Mouse (Mus musculus): ENCODE measurements around the gene Slamf9. TPM values are rescaled to one million over a fixed set of nuclear protein-coding genes. Genes with fewer than 3 reads are reported as not detected.
A peak's percentile ranks its signal among the peaks of the same experiment; 100 is the strongest.

Gene Slamf9
- polyA plus RNA-seq, 1 experiment from 2014 or later: 0.47 TPM

- Histone ChIP-seq H3K36me3 (peaks cover 18% of the 10 kb centered on the region), H3K27ac (peak overlapping the region; percentile 47; the same call in 1 of the 2 replicates)
Observed at GRCm38 (mm10) chr1:172507001-172507400, 31.8 kb downstream of the Slamf9 start.

GRCm38 (mm10) chr1:172507701-172508100 lies 32.5 kb downstream of the Slamf9 start:
- no peaks in the 10 kb centered on the region for H3K27me3 ChIP-seq
- peaks cover 18% of the 10 kb centered on the region for H3K36me3 ChIP-seq
- no peak overlapping the region for H3K9ac ChIP-seq
- H3K4me1 ChIP-seq: peaks cover 41% of the 10 kb centered on the region
- H3K27ac ChIP-seq: 0 out of 2 replicates have a peak overlapping the region, but pooled peaks have one; percentile 47
- H3K4me2 ChIP-seq: no peak overlapping the region
- H3K4me3 ChIP-seq: no peak overlapping the region
- no peaks in the 10 kb centered on the region for H3K9me3 ChIP-seq
- WGBS: 80% methylated on average over 3 of the region's 3 CpGs
- no peak for ATAC-seq (ENCODE audit: insufficient number of reproducible peaks, low FRiP score, low TSS enrichment, low read depth)

More at GRCm38 (mm10) chr1:172507001-172507400, 31.8 kb downstream of the Slamf9 start:
- Histone ChIP-seq H3K9ac (no peak overlapping the region), H3K4me3 (no peak overlapping the region), H3K4me2 (no peak overlapping the region), H3K9me3 (no peaks in the 10 kb centered on the region), H3K4me1 (peaks cover 48% of the 10 kb centered on the region), H3K27me3 (no peaks in the 10 kb centered on the region)
- ATAC-seq (ENCODE audit: insufficient number of reproducible peaks, low FRiP score, low TSS enrichment, low read depth): peak; percentile 18; the same call in 1 of the 2 replicates
- WGBS: 34% methylated on average over 5 of the region's 5 CpGs

DNA sequence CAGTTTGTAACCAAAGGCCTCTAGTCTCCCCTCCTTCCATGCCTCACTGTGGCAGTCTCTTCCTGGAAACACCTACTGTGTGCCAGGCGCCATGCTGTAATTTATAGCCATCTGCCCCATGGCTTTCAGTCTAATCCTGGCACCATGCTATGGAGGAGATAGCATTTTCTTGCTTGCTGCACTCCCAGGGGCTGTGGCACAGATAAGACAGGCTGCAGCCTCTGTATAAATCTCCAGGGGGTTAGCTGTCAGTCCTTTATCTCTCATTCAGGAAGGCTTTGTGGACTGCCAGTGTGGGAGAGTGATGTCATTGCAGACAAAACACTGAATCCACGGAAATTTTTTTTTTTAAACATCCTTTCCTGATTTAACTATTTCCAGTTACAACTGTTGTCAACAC lies 33.0 kb downstream of the Slamf9 start:
- no peak for ATAC-seq (ENCODE audit: insufficient number of reproducible peaks, low FRiP score, low TSS enrichment, low read depth)
- WGBS: 53% methylated on average over 2 of the region's 2 CpGs
- H3K9ac ChIP-seq: no peak overlapping the region
- no peak overlapping the region for H3K4me3 ChIP-seq
- no peak overlapping the region for H3K27ac ChIP-seq
- no peaks in the 10 kb centered on the region for H3K9me3 ChIP-seq
- H3K4me2 ChIP-seq: no peak overlapping the region
- peaks cover 18% of the 10 kb centered on the region for H3K36me3 ChIP-seq
- peaks cover 40% of the 10 kb centered on the region for H3K4me1 ChIP-seq
- H3K27me3 ChIP-seq: no peaks in the 10 kb centered on the region

DNA sequence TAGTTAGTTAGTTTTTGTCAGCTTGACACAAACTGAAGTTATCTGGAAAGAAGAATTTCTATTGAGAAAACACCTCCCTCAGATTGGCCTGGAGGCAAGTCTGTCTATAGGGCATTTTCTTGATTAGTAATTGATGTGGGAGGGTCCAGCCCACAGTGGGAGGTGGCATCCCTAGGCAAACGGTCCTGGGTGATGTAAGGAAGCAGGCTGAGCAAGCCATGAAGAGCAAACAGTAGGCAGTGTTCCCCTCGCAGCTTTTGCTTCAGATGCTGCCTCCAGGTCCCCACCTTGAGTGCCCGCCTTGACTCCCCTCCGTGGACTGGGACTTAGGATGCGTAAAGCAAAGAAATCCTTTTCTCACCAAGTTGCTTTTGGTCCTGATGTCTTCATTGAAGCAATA lies 34.1 kb downstream of the Slamf9 start:
- Histone ChIP-seq H3K27ac (no peak overlapping the region), H3K36me3 (peaks cover 18% of the 10 kb centered on the region)
- no peak for ATAC-seq (ENCODE audit: insufficient number of reproducible peaks, low FRiP score, low TSS enrichment, low read depth)

DNA sequence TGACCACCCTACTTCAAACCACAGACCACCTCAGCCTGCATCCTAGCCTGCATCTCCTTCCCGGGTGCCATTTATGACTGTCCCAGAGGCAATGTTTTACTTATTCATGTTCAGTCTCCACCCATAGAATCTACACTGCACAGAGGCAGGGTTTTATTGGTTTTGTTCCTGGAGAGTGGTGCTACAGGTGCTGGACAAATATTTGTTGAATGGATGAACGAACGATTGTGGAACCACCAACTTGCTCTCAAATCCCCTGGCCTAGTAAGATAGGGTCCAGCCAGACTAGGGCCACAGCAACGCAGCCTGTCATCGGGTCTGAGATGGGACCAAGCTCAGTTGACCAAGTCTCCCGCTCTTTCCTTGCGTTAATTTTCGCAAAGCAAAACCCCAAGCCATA lies 34.8 kb downstream of the Slamf9 start:
- H3K4me3 ChIP-seq: no peak overlapping the region
- 32% methylated on average over 8 of the region's 8 CpGs for WGBS
- no peak for ATAC-seq (ENCODE audit: insufficient number of reproducible peaks, low FRiP score, low TSS enrichment, low read depth)
- no peak overlapping the region for H3K4me2 ChIP-seq
- no peak overlapping the region for H3K27ac ChIP-seq
- no peak overlapping the region for H3K9ac ChIP-seq
- H3K4me1 ChIP-seq: peaks cover 33% of the 10 kb centered on the region
- peaks cover 15% of the 10 kb centered on the region for H3K36me3 ChIP-seq
- H3K27me3 ChIP-seq: no peaks in the 10 kb centered on the region
- no peaks in the 10 kb centered on the region for H3K9me3 ChIP-seq

More for the DNA sequence above, 34.1 kb downstream of the Slamf9 start:
- no peak overlapping the region for H3K9ac ChIP-seq
- 82% methylated on average over 5 of the region's 5 CpGs for WGBS
- peaks cover 40% of the 10 kb centered on the region for H3K4me1 ChIP-seq
- H3K4me2 ChIP-seq: no peak overlapping the region
- H3K9me3 ChIP-seq: no peaks in the 10 kb centered on the region
- no peaks in the 10 kb centered on the region for H3K27me3 ChIP-seq
- H3K4me3 ChIP-seq: no peak overlapping the region

- H3K4me3 ChIP-seq: no peak overlapping the region
- WGBS: 31% methylated on average over 13 of the region's 13 CpGs
- no peak for ATAC-seq (ENCODE audit: insufficient number of reproducible peaks, low FRiP score, low TSS enrichment, low read depth)
- H3K27me3 ChIP-seq: no peaks in the 10 kb centered on the region
- H3K4me1 ChIP-seq: peaks cover 29% of the 10 kb centered on the region
- H3K36me3 ChIP-seq: peaks cover 10% of the 10 kb centered on the region
- H3K9me3 ChIP-seq: no peaks in the 10 kb centered on the region
- H3K27ac ChIP-seq: no peak overlapping the region
- no peak overlapping the region for H3K9ac ChIP-seq
- no peak overlapping the region for H3K4me2 ChIP-seq
Observed at GRCm38 (mm10) chr1:172510421-172510972, 35.3 kb downstream of the Slamf9 start.

- H3K4me2 ChIP-seq: no peak overlapping the region
- 28% methylated on average over 13 of the region's 13 CpGs for WGBS
- H3K4me3 ChIP-seq: no peak overlapping the region
- peak overlapping the region; percentile 57 for H3K27ac ChIP-seq
- no peaks in the 10 kb centered on the region for H3K9me3 ChIP-seq
- no peaks in the 10 kb centered on the region for H3K27me3 ChIP-seq
- no peak overlapping the region for H3K9ac ChIP-seq
- H3K36me3 ChIP-seq: no peaks in the 10 kb centered on the region; the same call in 1 of the 2 replicates
- peaks cover 14% of the 10 kb centered on the region; the same call in 1 of the 2 replicates for H3K4me1 ChIP-seq
- ATAC-seq (ENCODE audit: insufficient number of reproducible peaks, low FRiP score, low TSS enrichment, low read depth): no peak
Observed at GRCm38 (mm10) chr1:172512962-172513361, 37.8 kb downstream of the Slamf9 start.

GRCm38 (mm10) chr1:172513525-172514212 lies 38.5 kb downstream of the Slamf9 start:
- Histone ChIP-seq H3K4me3 (no peak overlapping the region), H3K4me2 (no peak overlapping the region), H3K4me1 (peaks cover 12% of the 10 kb centered on the region; the same call in 1 of the 2 replicates), H3K27me3 (no peaks in the 10 kb centered on the region), H3K9ac (no peak overlapping the region), H3K27ac (peak overlapping the region; percentile 57), H3K9me3 (no peaks in the 10 kb centered on the region), H3K36me3 (no peaks in the 10 kb centered on the region; the same call in 1 of the 2 replicates)
- WGBS: 65% methylated on average over 17 of the region's 17 CpGs
- no peak for ATAC-seq (ENCODE audit: insufficient number of reproducible peaks, low FRiP score, low TSS enrichment, low read depth)

GRCm38 (mm10) chr1:172514213-172514529 lies 39.0 kb downstream of the Slamf9 start:
- Histone ChIP-seq H3K36me3 (no peaks in the 10 kb centered on the region), H3K4me2 (no peak overlapping the region), H3K9me3 (no peaks in the 10 kb centered on the region), H3K4me1 (peaks cover 12% of the 10 kb centered on the region; the same call in 1 of the 2 replicates), H3K27me3 (no peaks in the 10 kb centered on the region), H3K9ac (no peak overlapping the region), H3K4me3 (no peak overlapping the region), H3K27ac (no peak overlapping the region; the same call in 1 of the 2 replicates)
- WGBS: 70% methylated on average over 4 of the region's 4 CpGs
- ATAC-seq (ENCODE audit: insufficient number of reproducible peaks, low FRiP score, low TSS enrichment, low read depth): no peak

- Histone ChIP-seq H3K27me3 (no peaks in the 10 kb centered on the region), H3K4me1 (peaks cover 14% of the 10 kb centered on the region; the same call in 1 of the 2 replicates), H3K9me3 (no peaks in the 10 kb centered on the region), H3K4me3 (no peak overlapping the region), H3K36me3 (no peaks in the 10 kb centered on the region), H3K27ac (no peak overlapping the region), H3K4me2 (no peak overlapping the region), H3K9ac (no peak overlapping the region)
- 76% methylated on average over 7 of the region's 7 CpGs for WGBS
- no peak for ATAC-seq (ENCODE audit: insufficient number of reproducible peaks, low FRiP score, low TSS enrichment, low read depth)
Observed at GRCm38 (mm10) chr1:172514551-172515268, 39.6 kb downstream of the Slamf9 start.

DNA sequence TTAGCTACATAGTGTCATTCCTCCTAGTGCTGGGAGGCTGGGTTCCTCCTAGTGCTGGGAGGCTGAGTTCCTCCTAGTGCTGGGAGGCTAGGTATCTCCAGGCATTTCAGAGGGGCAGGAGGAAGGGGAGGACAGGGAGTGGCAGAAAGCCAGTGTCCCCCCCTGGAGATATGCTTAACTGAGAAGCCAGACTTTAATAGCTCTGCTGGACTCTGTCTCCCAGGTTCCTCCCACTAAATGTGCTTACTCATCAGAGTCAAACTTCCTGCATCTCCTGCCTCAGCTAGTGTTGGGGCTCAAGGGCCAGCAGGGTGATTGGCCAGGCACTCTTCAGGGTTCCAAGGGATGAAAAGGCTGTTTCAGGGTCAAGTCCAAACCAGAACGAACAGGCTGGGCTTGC lies 40.2 kb downstream of the Slamf9 start:
- WGBS: 58% methylated on average over 1 of the region's 1 CpGs
- H3K27ac ChIP-seq: no peak overlapping the region
- H3K4me3 ChIP-seq: no peak overlapping the region
- no peaks in the 10 kb centered on the region for H3K27me3 ChIP-seq
- no peak overlapping the region for H3K4me2 ChIP-seq
- ATAC-seq (ENCODE audit: insufficient number of reproducible peaks, low FRiP score, low TSS enrichment, low read depth): no peak; the same call in 1 of the 2 replicates
- peaks cover 15% of the 10 kb centered on the region; the same call in 1 of the 2 replicates for H3K4me1 ChIP-seq
- no peaks in the 10 kb centered on the region for H3K9me3 ChIP-seq
- no peaks in the 10 kb centered on the region for H3K36me3 ChIP-seq
- no peak overlapping the region for H3K9ac ChIP-seq

DNA sequence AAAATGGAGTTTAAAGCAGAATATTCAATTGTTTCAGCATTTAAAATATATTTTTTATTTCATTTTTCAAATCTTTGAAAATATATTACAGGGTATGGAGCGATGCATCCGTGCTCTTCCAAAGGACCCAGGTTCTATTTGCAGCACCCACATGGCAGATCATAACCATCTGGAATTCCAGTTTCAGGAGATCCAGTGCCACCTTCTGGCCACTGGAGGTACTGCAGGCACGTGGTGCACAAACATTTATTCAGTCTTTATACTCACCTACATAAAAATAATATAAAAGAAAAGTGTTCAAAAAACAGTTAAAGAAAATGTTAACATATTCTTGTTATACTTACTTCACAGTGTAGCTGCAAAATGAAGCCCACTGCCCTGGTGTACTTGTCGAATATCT lies 42.9 kb downstream of the Slamf9 start:
- no peak overlapping the region for H3K9ac ChIP-seq
- H3K27me3 ChIP-seq: no peaks in the 10 kb centered on the region
- WGBS: 75% methylated on average over 4 of the region's 4 CpGs
- no peak overlapping the region for H3K4me2 ChIP-seq
- H3K4me1 ChIP-seq: peaks cover 24% of the 10 kb centered on the region
- no peak overlapping the region for H3K4me3 ChIP-seq
- H3K9me3 ChIP-seq: no peaks in the 10 kb centered on the region
- H3K36me3 ChIP-seq: no peaks in the 10 kb centered on the region
- H3K27ac ChIP-seq: no peak overlapping the region
- no peak for ATAC-seq (ENCODE audit: insufficient number of reproducible peaks, low FRiP score, low TSS enrichment, low read depth)

Data from limb, embryonic 15.5 days (tissue).